In the genomic region with DNA sequence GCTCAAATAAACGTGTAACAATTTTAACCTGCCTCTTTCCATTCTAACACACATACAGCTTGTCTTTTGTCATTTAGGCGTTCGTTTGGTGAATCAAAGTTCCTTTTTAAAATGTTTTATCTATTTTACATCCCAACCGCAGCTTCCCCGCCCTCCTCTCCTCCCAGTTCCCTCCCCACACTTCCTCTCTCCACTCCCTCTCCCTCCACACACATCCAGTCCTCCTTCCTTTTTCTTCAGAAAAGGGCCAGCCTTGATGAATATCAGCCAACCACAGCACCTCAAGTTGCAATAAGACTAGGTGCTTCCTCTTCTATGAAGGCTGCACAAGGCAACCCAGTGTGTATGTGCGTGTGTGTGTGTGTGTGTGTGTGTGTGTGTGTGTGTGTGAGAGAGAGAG, we compare ENCODE assay signal across 23 mouse cellular contexts. TPM values are rescaled to one million over a fixed set of nuclear protein-coding genes. Genes with fewer than 3 reads are reported as not detected.
"Had no signal": no experiment of that assay in that cellular context is flagged by ENCODE, and none has a peak within 500 bp of the region (broad histone marks: within the 10 kb centered on the region; RNA-seq: fewer than 3 reads in every experiment).

No protein-coding gene starts in this region.

- H3K9me3 ChIP-seq: limb, embryonic 12.5 days; limb, embryonic 15.5 days; liver, embryonic 12.5 days; liver, embryonic 15.5 days; megakaryocyte, embryonic 14.5 days; midbrain, embryonic 15.5 days had no signal

- H3K9ac ChIP-seq: limb, embryonic 12.5 days; limb, embryonic 15.5 days; liver, embryonic 12.5 days; liver, embryonic 15.5 days; midbrain, embryonic 15.5 days; neural tube, embryonic 13.5 days had no signal

- H3K4me2 ChIP-seq: limb, embryonic 12.5 days; limb, embryonic 15.5 days; liver, embryonic 12.5 days; liver, embryonic 15.5 days; midbrain, embryonic 15.5 days; neural tube, embryonic 13.5 days had no signal

- H3K27me3 ChIP-seq: limb, embryonic 12.5 days; limb, embryonic 15.5 days; liver, embryonic 12.5 days; liver, embryonic 15.5 days; neural tube, embryonic 13.5 days had no signal

- DNase-seq: kidney, adult 18-20 months; kidney, adult 9 months; kidney, postnatal 14 days; kidney, postnatal 4 days; lung, adult 2 months; lung, postnatal 14 days; lung, postnatal 4 days; thymus, adult 18-20 months; thymus, postnatal 14 days; thymus, postnatal 4 days had no signal

- H3K27ac ChIP-seq: limb, embryonic 12.5 days; limb, embryonic 15.5 days; liver, embryonic 12.5 days; liver, embryonic 15.5 days; midbrain, embryonic 10.5 days; midbrain, embryonic 15.5 days; neural tube, embryonic 13.5 days had no signal

- ATAC-seq: liver, embryonic 12.5 days; midbrain, embryonic 15.5 days had no signal

- H3K4me1 ChIP-seq: limb, embryonic 12.5 days; limb, embryonic 15.5 days; liver, embryonic 12.5 days; liver, embryonic 15.5 days; midbrain, embryonic 10.5 days; midbrain, embryonic 15.5 days; neural tube, embryonic 13.5 days had no signal

- H3K4me3 ChIP-seq: limb, embryonic 12.5 days; limb, embryonic 15.5 days; liver, embryonic 12.5 days; liver, embryonic 15.5 days; megakaryocyte, embryonic 14.5 days; midbrain, embryonic 10.5 days; midbrain, embryonic 15.5 days; myocyte; neural tube, embryonic 13.5 days had no signal

- H3K36me3 ChIP-seq: limb, embryonic 12.5 days; limb, embryonic 15.5 days; liver, embryonic 12.5 days; liver, embryonic 15.5 days; midbrain, embryonic 10.5 days; midbrain, embryonic 15.5 days; neural tube, embryonic 13.5 days had no signal

RNA-seq across cellular contexts. Expression of gene Gapt, which starts 27.5 kb away (rescaled TPM):
- total RNA-seq: layer of hippocampus, adult 18-20 months; layer of hippocampus, postnatal 14 days; left cerebral cortex, adult 18-20 months; left cerebral cortex, postnatal 36 days had no signal
- polyA plus RNA-seq: myocyte; neural tube, embryonic 13.5 days had no signal
